In genomic region chr17:28084395-28084905, GRCm38 (mm10) we compare ENCODE assay signal across 9 mouse cellular contexts. TPM values are rescaled to one million over a fixed set of nuclear protein-coding genes. Genes with fewer than 3 reads are reported as not detected.
A peak's percentile ranks its signal among the peaks of the same experiment; 100 is the strongest.
DNase-seq lines count a peak whose midpoint lies in the region; ATAC-seq and TF ChIP-seq lines count a peak whose summit lies in the region.
"Had no signal": no experiment of that assay in that cellular context is flagged by ENCODE, and none has a peak within 500 bp of the region (broad histone marks: within the 10 kb centered on the region; RNA-seq: fewer than 3 reads in every experiment).

No protein-coding gene starts in this region.

- peak; percentile 23 for DNase-seq in lung, embryonic 14.5 days
- DNase-seq in lung, postnatal 4 days, result no peak
- DNase-seq in layer of hippocampus, postnatal 25 days (ENCODE audit: extremely low spot score in 1 of 2, low spot score in 1 of 2), result no peak
- DNase-seq in right cerebral cortex, postnatal 4 days, result no peak

- no peaks in the 10 kb centered on the region for H3K27me3 ChIP-seq in lung, embryonic 14.5 days (ENCODE audit: insufficient read depth, low read length)
- H3K27me3 ChIP-seq in embryonic facial prominence, embryonic 13.5 days, result no peaks in the 10 kb centered on the region; the same call in 1 of the 2 replicates
- H3K27me3 ChIP-seq in limb, embryonic 13.5 days, result no peaks in the 10 kb centered on the region
- no peaks in the 10 kb centered on the region for H3K27me3 ChIP-seq in stomach, embryonic 15.5 days (replicated peaks)

- TF ChIP-seq CTCF in lung, embryonic 14.5 days (IDR thresholded peaks at IDR 0.05; ENCODE audit: low read depth), result no peak

- H3K36me3 ChIP-seq in lung, embryonic 14.5 days (ENCODE audit: insufficient read depth), result no peaks in the 10 kb centered on the region
- no peaks in the 10 kb centered on the region for H3K36me3 ChIP-seq in embryonic facial prominence, embryonic 13.5 days
- H3K36me3 ChIP-seq in limb, embryonic 13.5 days, result no peaks in the 10 kb centered on the region
- no peaks in the 10 kb centered on the region for H3K36me3 ChIP-seq in stomach, embryonic 15.5 days

- H3K9ac ChIP-seq in lung, embryonic 14.5 days, result no peak overlapping the region
- peak overlapping the region; percentile 40; the same call in 1 of the 2 replicates for H3K9ac ChIP-seq in embryonic facial prominence, embryonic 13.5 days
- H3K9ac ChIP-seq in limb, embryonic 13.5 days, result peak overlapping the region; percentile 32; the same call in 1 of the 2 replicates
- no peak overlapping the region for H3K9ac ChIP-seq in stomach, embryonic 15.5 days

- no peaks in the 10 kb centered on the region for H3K9me3 ChIP-seq in lung, embryonic 14.5 days (ENCODE audit: low read depth, low read length)
- no peaks in the 10 kb centered on the region for H3K9me3 ChIP-seq in embryonic facial prominence, embryonic 13.5 days
- no peaks in the 10 kb centered on the region for H3K9me3 ChIP-seq in limb, embryonic 13.5 days
- H3K9me3 ChIP-seq in stomach, embryonic 15.5 days, result no peaks in the 10 kb centered on the region

- no peak overlapping the region for H3K4me3 ChIP-seq in lung, embryonic 14.5 days (ENCODE audit: low read depth, low read length)
- H3K4me3 ChIP-seq in embryonic facial prominence, embryonic 13.5 days, result no peak overlapping the region
- no peak overlapping the region for H3K4me3 ChIP-seq in limb, embryonic 13.5 days
- H3K4me3 ChIP-seq in stomach, embryonic 15.5 days (replicated peaks), result no peak overlapping the region

- peak overlapping the region; percentile 56; the same call in 1 of the 2 replicates for H3K4me2 ChIP-seq in lung, embryonic 14.5 days
- peak overlapping the region; percentile 53 for H3K4me2 ChIP-seq in embryonic facial prominence, embryonic 13.5 days
- H3K4me2 ChIP-seq in limb, embryonic 13.5 days (replicated peaks), result no peak overlapping the region
- H3K4me2 ChIP-seq in stomach, embryonic 15.5 days, result peak overlapping the region; percentile 2; the same call in 1 of the 2 replicates

- ATAC-seq in lung, embryonic 14.5 days (ENCODE audit: insufficient read depth), result no peak
- no peak for ATAC-seq in embryonic facial prominence, embryonic 13.5 days (ENCODE audit: insufficient number of reproducible peaks, insufficient read depth, low FRiP score, low TSS enrichment, low read depth)
- ATAC-seq in limb, embryonic 13.5 days (ENCODE audit: low FRiP score, low read depth), result no peak
- ATAC-seq in stomach, embryonic 15.5 days (ENCODE audit: insufficient read depth, low FRiP score, low read depth), result no peak

- H3K4me1 ChIP-seq in lung, embryonic 14.5 days (ENCODE audit: insufficient read depth), result no peaks in the 10 kb centered on the region
- peaks cover 32% of the 10 kb centered on the region for H3K4me1 ChIP-seq in embryonic facial prominence, embryonic 13.5 days
- peaks cover 13% of the 10 kb centered on the region; the same call in 1 of the 2 replicates for H3K4me1 ChIP-seq in limb, embryonic 13.5 days
- peaks cover 27% of the 10 kb centered on the region for H3K4me1 ChIP-seq in stomach, embryonic 15.5 days

- no peak overlapping the region for H3K27ac ChIP-seq in lung, embryonic 14.5 days (ENCODE audit: low read depth)
- peak overlapping the region; percentile 60 for H3K27ac ChIP-seq in embryonic facial prominence, embryonic 13.5 days
- H3K27ac ChIP-seq in limb, embryonic 13.5 days, result no peak overlapping the region
- H3K27ac ChIP-seq in stomach, embryonic 15.5 days, result peak overlapping the region; percentile 13; the same call in 1 of the 2 replicates

- WGBS in lung, embryonic 14.5 days, result 16% methylated on average over 22 of the region's 22 CpGs
- 13% methylated on average over 22 of the region's 22 CpGs for WGBS in embryonic facial prominence, embryonic 13.5 days
- WGBS in limb, embryonic 13.5 days, result 18% methylated on average over 22 of the region's 22 CpGs
- 14% methylated on average over 22 of the region's 22 CpGs for WGBS in stomach, embryonic 15.5 days

RNA-seq across cellular contexts. Expression of gene Tcp11, which starts 4.0 kb away (rescaled TPM):
- 1.6 and 2.0 TPM in 2 replicates for polyA plus RNA-seq in lung, embryonic 14.5 days (2014; fragmentation: Nextera tagmentation; extraction: Ambion mirVana)
- polyA plus RNA-seq in embryonic facial prominence, embryonic 13.5 days (2015; fragmentation: Nextera tagmentation; extraction: Ambion mirVana), result 1.9 and 2.1 TPM in 2 replicates
- 1.4 and 1.9 TPM in 2 replicates for polyA plus RNA-seq in limb, embryonic 13.5 days (2015; fragmentation: Nextera tagmentation; extraction: Ambion mirVana)
- 2.2 and 2.8 TPM in 2 replicates for polyA plus RNA-seq in stomach, embryonic 15.5 days (2015; fragmentation: Nextera tagmentation; extraction: Ambion mirVana)
- total RNA-seq in layer of hippocampus, postnatal 25 days (2021), result 1 to 10 TPM; 1.2 to 1.3 TPM
- total RNA-seq: adrenal gland, postnatal 14 days; gastrocnemius, adult 8-10 months had no signal

RNA-seq across cellular contexts. Expression of gene Scube3, which starts 57.5 kb away (rescaled TPM):
- 2.2 and 2.5 TPM in 2 replicates for polyA plus RNA-seq in lung, embryonic 14.5 days (2014; fragmentation: Nextera tagmentation; extraction: Ambion mirVana)
- polyA plus RNA-seq in embryonic facial prominence, embryonic 13.5 days (2015; fragmentation: Nextera tagmentation; extraction: Ambion mirVana), result 9.4 and 10.1 TPM in 2 replicates
- polyA plus RNA-seq in limb, embryonic 13.5 days (2015; fragmentation: Nextera tagmentation; extraction: Ambion mirVana), result 10.3 and 11.3 TPM in 2 replicates
- polyA plus RNA-seq in stomach, embryonic 15.5 days (2015; fragmentation: Nextera tagmentation; extraction: Ambion mirVana), result 1.6 and 2.4 TPM in 2 replicates
- total RNA-seq in layer of hippocampus, postnatal 25 days (2021), result 1 to 10 TPM; 1.0 to 1.1 TPM

Comparison
In these comparisons a context has a peak if more than half of its experiments do, and no peak if none do; other contexts are left out.
1. H3K27ac ChIP-seq: peak in embryonic facial prominence, embryonic 13.5 days (single experiment) and stomach, embryonic 15.5 days (single experiment); none in lung, embryonic 14.5 days (single experiment) and limb, embryonic 13.5 days (single experiment).
2. H3K9ac ChIP-seq: peak in embryonic facial prominence, embryonic 13.5 days (single experiment) and limb, embryonic 13.5 days (single experiment); none in lung, embryonic 14.5 days (single experiment) and stomach, embryonic 15.5 days (single experiment).